Mouse (Mus musculus) ES-E14 (cell line): ENCODE data around the gene Bach2. TPM values are rescaled to one million over a fixed set of nuclear protein-coding genes. Genes with fewer than 3 reads are reported as not detected.
A peak's percentile ranks its signal among the peaks of the same experiment; 100 is the strongest.

Source experiments
- DNase-seq: peaks from one replicate; pipeline ENCODE4 v3.0.0-alpha.2; 2013; ENCODE audit warnings: low read depth, low spot score
- H3K27ac ChIP-seq: 2 replicates; pipeline ENCODE4 v1.5.1; 2012; ENCODE audit warnings: low read depth, mild to moderate bottlenecking, low read length, moderate library complexity, mixed read lengths; ENCODE audit not compliant: poor library complexity, insufficient read depth, severe bottlenecking
- H3K36me3 ChIP-seq: 2 replicates; pipeline ENCODE4 v1.6.1; 2012; ENCODE audit warnings: mild to moderate bottlenecking, low read length, moderate library complexity, mixed read lengths; ENCODE audit not compliant: control insufficient read depth, poor library complexity, insufficient read depth, severe bottlenecking
- H3K4me1 ChIP-seq, 2 experiments: fragments of 150-350 bp in 1 of 2; sonication (generic) in 1 of 2; 2 replicates each; pipeline ENCODE4 v1.6.1; 2012; ENCODE audit warnings: low read length in 2 of 2, mild to moderate bottlenecking in 1 of 2, mixed read lengths in 1 of 2; ENCODE audit not compliant: control insufficient read depth in 2 of 2, insufficient read depth in 2 of 2, poor library complexity in 1 of 2
- H3K4me3 ChIP-seq, 2 experiments: fragments of 150-350 bp in 1 of 2; sonication (generic) in 1 of 2; 2 replicates each; pipeline ENCODE4 v1.5.1; 2012; ENCODE audit warnings: low read length in 2 of 2, low read depth in 1 of 2, mild to moderate bottlenecking in 1 of 2, mixed read lengths in 1 of 2; ENCODE audit not compliant: insufficient read depth in 1 of 2, poor library complexity in 1 of 2, severe bottlenecking in 1 of 2
- H3K9ac ChIP-seq: 2 replicates; pipeline ENCODE4 v1.6.1; 2012; ENCODE audit warnings: low read depth, mild to moderate bottlenecking, low read length, mixed read lengths; ENCODE audit not compliant: poor library complexity, insufficient read depth, severe bottlenecking
- H3K9me3 ChIP-seq: fragments of 150-350 bp; sonication (generic); 2 replicates; pipeline ENCODE4 v1.6.1; 2012; ENCODE audit warnings: low read depth, mild to moderate bottlenecking, low read length; ENCODE audit not compliant: control insufficient read depth, insufficient read depth
- CHD2 ChIP-seq: IDR thresholded peaks from 2 replicates; pipeline ENCODE4 v1.6.1; 2014; ENCODE audit warnings: mild to moderate bottlenecking, low read depth, low read length, inconsistent platforms
- HCFC1 ChIP-seq: IDR thresholded peaks from 2 replicates; pipeline ENCODE4 v1.6.1; 2012; ENCODE audit warnings: low read length, inconsistent platforms, borderline replicate concordance; ENCODE audit not compliant: insufficient read depth
- MAFK ChIP-seq: IDR thresholded peaks from 2 replicates; pipeline ENCODE4 v1.6.1; 2014; ENCODE audit warnings: mild to moderate bottlenecking, low read depth, low read length, inconsistent platforms; ENCODE audit not compliant: insufficient read depth
- ZC3H11A ChIP-seq: IDR thresholded peaks from 2 replicates; pipeline ENCODE4 v1.6.1; 2012; ENCODE audit warnings: low read depth, mild to moderate bottlenecking, inconsistent platforms, low read length, borderline replicate concordance
- ZNF384 ChIP-seq: IDR thresholded peaks from 2 replicates; pipeline ENCODE4 v1.6.1; 2012; ENCODE audit warnings: low read depth, low read length, inconsistent platforms
- in situ Hi-C, 2 experiments: fragments of 600-800 bp; cut with MboI; formaldehyde crosslinking; loops; one replicate each; pipeline ENCODE4 v1.15.1; 2025; ENCODE audit warnings: low sequenced_read_pairs in 2 of 2, inconsistent platforms in 1 of 2; ENCODE audit not compliant: unreplicated experiment in 2 of 2
- total RNA-seq: library from RNA; depleted of rRNA; stranded (reverse); fragments of 300-350 nt; gene quantifications from 2 replicates; pipeline ENCODE4 v1.2.3, GENCODE M21; 2012

The Bach2 gene
- total RNA-seq, 1 experiment, result 3.3 TPM

DNA sequence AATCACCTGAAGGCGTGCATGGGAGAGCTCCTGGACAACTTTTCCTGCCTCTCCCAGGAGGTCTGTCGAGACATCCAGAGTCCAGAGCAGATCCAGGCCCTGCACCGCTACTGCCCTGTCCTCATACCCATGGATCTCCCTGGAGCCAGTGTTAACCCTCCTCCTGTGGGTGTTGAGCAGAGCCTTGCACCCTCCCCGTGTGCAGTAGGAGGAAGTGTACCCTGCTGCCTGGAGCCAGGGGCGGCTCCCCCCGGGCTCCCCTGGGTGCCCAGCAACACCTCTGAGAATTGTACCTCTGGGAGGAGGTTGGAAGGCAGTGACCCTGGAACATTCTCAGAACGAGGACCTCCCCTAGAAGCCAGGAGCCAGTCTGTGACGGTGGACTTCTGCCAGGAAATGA, 341.2 kb downstream of the Bach2 start:
- H3K36me3 ChIP-seq, result no peaks in the 10 kb centered on the region
- no peak overlapping the region for H3K9ac ChIP-seq
- in situ Hi-C loops, result loop anchor here (10.0 to 25.0 kb wide), 2 partner anchors 532 to 535 kb away; no protein-coding TSS in a partner anchor
- DNase-seq, result no peak
- no peak overlapping the region for H3K27ac ChIP-seq
- no peak overlapping the region for H3K4me3 ChIP-seq
- peaks cover 0 to 7% of the 10 kb centered on the region in 2 experiments; a peak in 1 of 4 replicates for H3K4me1 ChIP-seq
- H3K9me3 ChIP-seq, result no peaks in the 10 kb centered on the region
- no peak for TF ChIP-seq CHD2
- TF ChIP-seq ZNF384, result no peak
- no peak for TF ChIP-seq ZC3H11A
- TF ChIP-seq HCFC1, result no peak

DNA sequence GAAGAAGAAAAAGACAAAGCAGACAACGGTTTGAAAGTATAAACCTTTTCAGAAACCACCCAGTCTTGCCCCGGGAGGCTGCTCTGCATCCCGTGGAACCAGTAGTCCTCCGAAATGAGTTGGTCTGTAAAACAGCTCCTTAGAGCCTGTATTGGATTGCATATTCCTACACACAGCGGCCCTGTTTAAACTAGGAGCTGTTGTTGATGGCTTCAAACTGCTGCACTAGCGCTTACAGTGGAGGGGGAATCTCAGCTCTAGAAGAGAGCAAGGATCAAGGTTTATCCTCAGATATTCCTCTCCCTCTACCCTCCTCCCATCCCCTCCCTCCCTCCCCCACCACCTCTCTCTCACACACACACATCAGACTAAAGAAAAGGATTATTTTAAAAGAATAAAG, 345.6 kb downstream of the Bach2 start:
- DNase-seq, result no peak
- Histone ChIP-seq H3K4me1 (peaks cover 0 to 7% of the 10 kb centered on the region in 2 experiments; a peak in 1 of 4 replicates), H3K4me3 (no peak overlapping the region), H3K9ac (no peak overlapping the region), H3K9me3 (no peaks in the 10 kb centered on the region), H3K27ac (no peak overlapping the region), H3K36me3 (no peaks in the 10 kb centered on the region)
- in situ Hi-C loops, result loop anchor here (10.0 to 25.0 kb wide), 2 partner anchors 528 to 531 kb away; no protein-coding TSS in a partner anchor
- TF ChIP-seq ZNF384 (no peak), ZC3H11A (no peak), CHD2 (no peak), MAFK (no peak), HCFC1 (no peak)

DNA sequence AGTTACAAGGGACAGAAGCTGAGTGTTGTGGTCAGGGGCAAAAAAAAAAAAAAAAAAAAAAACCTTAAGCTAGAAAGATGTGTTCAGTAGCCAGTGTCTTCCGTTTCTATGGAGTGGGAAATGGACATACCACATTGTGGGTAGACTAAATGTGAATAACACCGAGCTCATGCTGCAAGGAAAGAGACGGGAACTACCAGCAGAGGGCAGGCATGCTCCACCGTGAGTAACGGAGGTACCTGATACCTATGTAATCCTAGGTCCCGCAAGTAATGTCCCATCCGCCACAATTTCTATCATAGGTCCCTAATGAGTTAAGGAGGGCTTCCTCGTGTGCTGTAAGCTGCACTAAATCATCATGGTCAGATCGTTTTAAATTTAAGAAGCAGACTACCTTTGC, 348.0 kb downstream of the Bach2 start:
- H3K36me3 ChIP-seq, result no peaks in the 10 kb centered on the region
- no peak overlapping the region for H3K9ac ChIP-seq
- peak; percentile 65 for DNase-seq
- no peak overlapping the region for H3K27ac ChIP-seq
- TF ChIP-seq HCFC1 (no peak), MAFK (no peak), CHD2 (no peak), ZC3H11A (peak; percentile 94), ZNF384 (no peak)
- in situ Hi-C loops, result loop anchor here (10.0 to 25.0 kb wide), 2 partner anchors 526 to 528 kb away; no protein-coding TSS in a partner anchor
- no peak overlapping the region for H3K4me3 ChIP-seq
- H3K9me3 ChIP-seq, result no peaks in the 10 kb centered on the region
- peaks cover 0 to 3% of the 10 kb centered on the region in 2 experiments; a peak in 1 of 4 replicates for H3K4me1 ChIP-seq

DNA sequence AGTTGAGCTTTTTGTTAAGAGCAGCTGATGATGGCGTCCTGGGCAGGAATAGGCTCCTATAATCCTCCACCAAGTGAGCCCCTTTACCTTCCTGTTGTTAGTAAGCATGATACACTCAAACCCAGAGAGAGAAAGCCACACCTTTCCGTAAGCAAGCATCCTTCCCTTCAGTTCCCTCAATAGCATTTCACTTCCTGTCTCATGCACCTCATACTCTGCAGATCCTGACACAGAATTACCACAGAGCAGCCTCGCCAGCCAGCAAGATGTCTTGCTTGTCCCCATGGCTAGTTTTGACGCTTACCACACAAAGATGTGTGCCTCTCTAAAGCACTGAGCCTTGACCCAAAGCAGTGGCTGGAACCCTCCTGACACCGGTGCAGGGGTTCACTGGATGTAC, 348.9 kb downstream of the Bach2 start:
- TF ChIP-seq MAFK (no peak), ZC3H11A (no peak), CHD2 (no peak), ZNF384 (no peak), HCFC1 (no peak)
- Histone ChIP-seq H3K4me3 (no peak overlapping the region), H3K4me1 (no peaks in the 10 kb centered on the region), H3K9me3 (no peaks in the 10 kb centered on the region), H3K9ac (no peak overlapping the region), H3K36me3 (no peaks in the 10 kb centered on the region), H3K27ac (no peak overlapping the region)
- in situ Hi-C loops, result loop anchor here (10.0 to 25.0 kb wide), 2 partner anchors 525 to 527 kb away; no protein-coding TSS in a partner anchor
- no peak for DNase-seq

DNA sequence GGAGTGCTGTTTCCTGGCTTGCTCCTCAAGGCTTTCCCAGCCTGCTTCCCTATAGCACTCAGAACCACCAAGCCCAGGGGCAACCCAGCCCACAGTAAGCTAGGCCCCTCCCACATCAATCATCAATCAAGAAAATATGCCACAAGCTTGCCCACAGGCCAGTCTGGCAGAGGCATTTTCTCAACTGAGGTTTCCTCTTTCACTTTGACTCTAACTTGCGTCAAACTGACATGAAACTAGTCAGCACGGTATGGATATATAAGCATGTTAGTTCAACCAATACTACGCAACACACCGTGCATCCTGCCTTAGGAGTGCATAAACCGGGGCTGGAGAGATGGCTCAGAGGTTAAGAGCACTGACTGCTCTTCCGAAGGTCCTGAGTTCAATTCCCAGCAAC, 349.6 kb downstream of the Bach2 start:
- no peaks in the 10 kb centered on the region for H3K36me3 ChIP-seq
- no peak for DNase-seq
- H3K27ac ChIP-seq, result no peak overlapping the region
- H3K4me1 ChIP-seq, result no peaks in the 10 kb centered on the region
- in situ Hi-C loops, result loop anchor here (10.0 to 25.0 kb wide), 2 partner anchors 524 to 527 kb away; no protein-coding TSS in a partner anchor
- H3K9ac ChIP-seq, result no peak overlapping the region
- H3K4me3 ChIP-seq, result no peak overlapping the region
- no peaks in the 10 kb centered on the region for H3K9me3 ChIP-seq
- TF ChIP-seq HCFC1 (no peak), CHD2 (no peak), ZC3H11A (no peak), MAFK (no peak), ZNF384 (no peak)
